Mouse (Mus musculus) spleen, adult 2 months (tissue): Measurements from ENCODE around the gene Macrod2.

Experiments
- CTCF ChIP-seq: fragments of 200-500 bp; IDR thresholded peaks from 2 replicates; pipeline ENCODE4 v1.5.1; 2011; ENCODE audit warnings: mild to moderate bottlenecking, inconsistent platforms; ENCODE audit not compliant: insufficient read depth, insufficient read length, insufficient replicate concordance; ENCODE audit errors: extremely low read depth
- POLR2A ChIP-seq: fragments of 200-500 bp; IDR thresholded peaks from 2 replicates; pipeline ENCODE4 v1.6.1; 2011; ENCODE audit warnings: low read depth, low read length, inconsistent platforms

DNA sequence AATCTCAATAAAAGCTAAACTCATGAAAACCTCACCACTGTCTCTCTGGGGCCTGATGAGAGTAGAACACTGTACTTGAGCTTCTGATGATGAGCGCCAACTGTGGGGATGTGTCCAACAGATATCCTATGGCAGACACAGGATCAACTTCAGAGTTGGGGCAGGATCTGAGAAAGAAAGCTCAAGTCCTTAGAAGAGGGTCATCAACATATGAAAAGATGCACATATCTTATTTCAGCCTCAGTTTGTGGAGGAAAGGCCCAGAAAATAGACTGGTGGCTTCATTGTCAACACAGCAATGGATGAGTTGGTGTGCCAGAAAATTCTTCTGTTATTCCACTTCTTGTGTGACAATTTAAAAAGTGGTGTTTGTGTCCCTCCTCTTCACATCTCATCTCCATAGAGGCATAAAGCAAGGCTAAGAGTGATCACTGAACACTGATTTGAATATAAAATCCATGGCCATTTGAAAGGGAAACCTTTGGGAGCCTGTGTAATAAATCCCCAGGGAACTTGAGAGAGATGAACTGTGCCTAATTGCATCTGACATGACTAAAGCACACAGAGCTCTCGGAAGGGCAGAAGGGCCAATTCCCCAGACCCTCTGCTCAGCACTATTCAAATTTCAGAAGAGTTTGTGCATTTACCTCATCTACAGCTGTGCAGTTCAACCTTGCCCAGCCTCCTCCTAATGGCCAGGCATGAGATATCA lies 806.4 kb downstream of the Macrod2 start:
- TF ChIP-seq CTCF (no peak), POLR2A (no peak)
